Mouse (Mus musculus) forebrain, embryonic 14.5 days (tissue): ENCODE measurements at regions not wholly inside any gene's neighbourhood (a gene's known extent, or its start where the extent isn't known, plus 50 kb on each side); places are given as distances from the start of the nearest gene placed in this dataset. TPM values are rescaled to one million over a fixed set of nuclear protein-coding genes. Genes with fewer than 3 reads are reported as not detected.

Experiments
- ATAC-seq: fragments of 200-750 bp; cut with Nextera tagmentation; 2 replicates; pipeline ENCODE4 v1.8.0; 2017; ENCODE audit warnings: mild to moderate bottlenecking, moderate library complexity
- DNase-seq: peaks from one replicate; pipeline ENCODE4 v3.0.0-alpha.2; 2015; ENCODE audit warnings: low spot score
- H3K27ac ChIP-seq: fragments of 300-500 bp; sonication (generic); 2 replicates; pipeline ENCODE4 v1.5.1; 2014; ENCODE audit warnings: low read depth, mild to moderate bottlenecking, control low read depth, low read length, moderate library complexity
- H3K27me3 ChIP-seq: fragments of 300-500 bp; sonication (generic); replicated peaks from 2 replicates; pipeline ENCODE4 v1.6.1; 2014; ENCODE audit warnings: low read length, control low read depth, mixed read lengths; ENCODE audit not compliant: control insufficient read depth, insufficient read depth
- H3K36me3 ChIP-seq: fragments of 300-500 bp; sonication (generic); 2 replicates; pipeline ENCODE4 v1.6.1; 2014; ENCODE audit warnings: low read length, control low read depth; ENCODE audit not compliant: control insufficient read depth, insufficient read depth
- H3K4me1 ChIP-seq: fragments of 300-500 bp; sonication (generic); 2 replicates; pipeline ENCODE4 v1.6.1; 2014; ENCODE audit warnings: antibody characterized with exemption, low read length, control low read depth; ENCODE audit not compliant: control insufficient read depth, insufficient read depth
- H3K4me2 ChIP-seq: fragments of 300-500 bp; sonication (generic); 2 replicates; pipeline ENCODE4 v1.6.1; 2014; ENCODE audit warnings: mild to moderate bottlenecking, control low read depth, low read length
- H3K4me3 ChIP-seq: fragments of 300-500 bp; sonication (generic); 2 replicates; pipeline ENCODE4 v1.5.1; 2014; ENCODE audit warnings: low read depth, low read length, control low read depth
- H3K9ac ChIP-seq: fragments of 300-500 bp; sonication (generic); 2 replicates; pipeline ENCODE4 v1.6.1; 2014; ENCODE audit warnings: mild to moderate bottlenecking, low read length, control low read depth, moderate library complexity
- H3K9me3 ChIP-seq: fragments of 300-500 bp; sonication (generic); replicated peaks from 2 replicates; pipeline ENCODE4 v1.6.1; 2016; ENCODE audit warnings: low read length, control low read depth, mixed read lengths; ENCODE audit not compliant: control insufficient read depth
- WGBS: fragments of 180-500 bp; shearing (Covaris S2); extraction: QIAGEN DNeasy Blood & Tissue Kit; methylation state at CpG from one replicate; pipeline ENCODE4 v1.1.7; 2014; 5-methylcytosine and 5-hydroxymethylcytosine counted together
- microRNA-seq: library from miRNA; unstranded; fragments of <30 nt; microRNA quantifications from one replicate; pipeline ENCODE4, GENCODE M21; 2016

DNA sequence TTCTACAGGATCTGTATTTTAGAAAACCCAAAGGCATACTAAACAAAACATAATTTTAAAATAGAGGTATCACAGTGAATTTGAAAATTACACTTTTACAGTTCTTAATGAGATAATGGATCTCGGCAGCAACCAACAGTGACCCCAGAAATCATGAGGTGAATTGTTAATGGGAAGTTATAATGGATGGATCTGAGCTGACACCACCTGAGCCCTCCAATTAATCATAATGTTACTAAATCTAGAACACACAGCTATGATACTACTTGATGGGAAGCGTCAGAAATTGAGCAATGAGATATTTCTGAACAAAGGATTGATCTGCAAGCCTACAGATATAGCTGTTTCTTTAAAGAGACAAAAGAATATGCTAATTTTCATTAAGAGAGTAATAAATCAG is 75.2 kb upstream of the Pex5l start:
- no peak overlapping the region for H3K9ac ChIP-seq
- H3K36me3 ChIP-seq, result no peaks in the 10 kb centered on the region
- no peaks in the 10 kb centered on the region for H3K4me1 ChIP-seq
- ATAC-seq, result no peak
- H3K27ac ChIP-seq, result no peak overlapping the region
- no peak overlapping the region for H3K4me3 ChIP-seq
- DNase-seq, result peak; percentile 11
- H3K9me3 ChIP-seq, result no peaks in the 10 kb centered on the region
- 80% methylated on average over 2 of the region's 2 CpGs for WGBS
- H3K27me3 ChIP-seq, result no peaks in the 10 kb centered on the region
- no peak overlapping the region for H3K4me2 ChIP-seq

DNA sequence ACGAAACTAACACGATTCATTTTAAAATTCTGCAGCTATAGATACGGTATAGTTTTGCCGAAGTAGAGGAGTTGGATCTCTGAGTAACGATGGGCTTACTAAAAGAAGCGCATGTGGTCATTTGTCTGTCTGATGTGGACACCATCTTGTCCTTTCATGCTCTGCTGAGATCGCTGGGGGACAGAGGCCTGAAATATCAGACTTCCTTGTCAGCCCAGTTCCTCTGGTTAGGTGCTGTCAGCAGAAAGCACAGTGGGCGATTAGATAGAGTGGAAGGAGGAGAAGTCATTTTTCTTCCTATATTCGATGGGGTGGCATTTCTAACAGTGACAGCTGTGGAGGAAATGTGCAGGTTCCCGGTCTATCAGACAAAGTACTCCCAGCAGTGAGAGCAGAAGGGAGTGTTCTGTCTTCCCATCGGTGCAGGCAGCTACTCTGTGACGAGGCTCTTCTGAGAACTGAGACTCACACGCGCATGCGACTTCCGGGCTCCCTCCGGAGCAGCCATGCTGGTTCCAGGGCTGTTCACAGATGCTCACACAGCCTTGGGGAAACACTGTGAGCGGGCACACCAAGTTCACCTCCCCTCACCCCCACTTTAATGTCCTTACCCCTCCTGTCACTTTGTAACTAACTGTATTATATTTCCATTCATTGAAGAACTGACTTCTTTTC is 74.5 kb upstream of the Pex5l start:
- no peaks in the 10 kb centered on the region for H3K9me3 ChIP-seq
- DNase-seq (peak; percentile 46), ATAC-seq (peak; percentile 55; the same call in 1 of the 2 replicates)
- no peak overlapping the region for H3K4me2 ChIP-seq
- H3K27ac ChIP-seq, result no peak overlapping the region
- 78% methylated on average over 18 of the region's 18 CpGs for WGBS
- H3K9ac ChIP-seq, result no peak overlapping the region
- no peaks in the 10 kb centered on the region for H3K36me3 ChIP-seq
- H3K4me3 ChIP-seq, result no peak overlapping the region
- H3K4me1 ChIP-seq, result no peaks in the 10 kb centered on the region
- H3K27me3 ChIP-seq, result no peaks in the 10 kb centered on the region

DNA sequence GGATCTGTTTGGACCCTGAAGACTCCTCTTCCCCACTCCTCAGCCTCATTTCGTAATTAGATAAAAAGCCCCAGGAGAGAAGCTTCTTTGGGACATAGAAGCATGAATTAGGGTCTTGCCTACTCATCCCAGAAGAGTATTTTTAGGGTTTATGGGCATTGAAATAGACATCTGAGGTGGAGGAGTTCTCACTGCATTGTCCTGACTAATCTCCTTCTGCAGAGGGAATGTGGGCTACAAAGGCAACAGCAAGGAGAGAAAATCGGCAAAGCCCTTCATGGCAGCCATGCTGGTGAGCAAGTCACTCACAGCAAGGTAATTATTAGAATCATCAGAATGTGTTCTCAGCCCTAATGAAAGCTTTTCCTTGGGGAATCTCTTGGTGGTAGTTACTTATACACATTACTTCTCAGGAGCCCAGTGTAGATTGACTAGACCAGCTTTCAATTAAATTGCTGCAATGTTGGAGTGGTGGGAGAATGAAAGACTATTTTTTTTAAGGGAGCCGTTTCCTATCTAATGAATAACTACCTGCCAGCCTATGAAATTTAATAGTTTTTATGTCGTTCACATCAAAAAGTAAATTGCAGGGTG is 68.3 kb upstream of the Pex5l start:
- Histone ChIP-seq H3K36me3 (no peaks in the 10 kb centered on the region), H3K9ac (no peak overlapping the region), H3K9me3 (no peaks in the 10 kb centered on the region), H3K4me1 (no peaks in the 10 kb centered on the region), H3K4me3 (no peak overlapping the region), H3K27me3 (no peaks in the 10 kb centered on the region), H3K27ac (no peak overlapping the region), H3K4me2 (no peak overlapping the region)
- peak; percentile 23 for DNase-seq
- 84% methylated on average over 4 of the region's 4 CpGs for WGBS
- ATAC-seq, result no peak

Small RNA genes in the stretch of these regions (microRNA-seq; reads per million reads assigned to microRNA genes)
- not detected for gene Gm27974
